Mouse (Mus musculus): ENCODE results near the gene Atp2c2. TPM values are rescaled to one million over a fixed set of nuclear protein-coding genes. Genes with fewer than 3 reads are reported as not detected.
A peak's percentile ranks its signal among the peaks of the same experiment; 100 is the strongest.

The Atp2c2 gene
- polyA plus RNA-seq (2015; fragmentation: Nextera tagmentation; extraction: Ambion mirVana) = 0.26 and 0.69 TPM in 2 replicates

- WGBS = 8% methylated on average over 26 of the region's 26 CpGs
- H3K36me3 ChIP-seq (ENCODE audit: control insufficient read depth, insufficient read depth) = no peaks in the 10 kb centered on the region
- 0 out of 2 replicates have a peak, but pooled peaks have one; percentile 51 for ATAC-seq (replicated peaks; ENCODE audit: extremely low read depth, insufficient read depth, low FRiP score)
- H3K9me3 ChIP-seq (replicated peaks; ENCODE audit: control insufficient read depth, low read length) = no peaks in the 10 kb centered on the region
- no peak within 1 kb of the TSS for H3K9ac ChIP-seq (ENCODE audit: low read length)
- no peak within 1 kb of the TSS for H3K4me3 ChIP-seq (ENCODE audit: low read length)
- peaks cover 2% of the 10 kb centered on the region; the same call in 1 of the 2 replicates for H3K4me1 ChIP-seq (ENCODE audit: control insufficient read depth, insufficient read depth, low read length)
- peak within 1 kb of the TSS; percentile 14; the same call in 1 of the 2 replicates for H3K4me2 ChIP-seq (ENCODE audit: low read depth, low read length)
- H3K27ac ChIP-seq (ENCODE audit: low read length) = no peak within 1 kb of the TSS
- H3K27me3 ChIP-seq (ENCODE audit: control insufficient read depth, insufficient read depth, low read length) = peaks cover 47% of the 10 kb centered on the region
These were observed at the start of gene Atp2c2 for GRCm38 (mm10) chr8:119699549-119700134. Atp2c2 (plus strand) TSS chr8:119700009.

- 44% methylated on average over 2 of the region's 2 CpGs for WGBS
- H3K36me3 ChIP-seq (ENCODE audit: control insufficient read depth, insufficient read depth) = no peaks in the 10 kb centered on the region
- no peaks in the 10 kb centered on the region for H3K4me1 ChIP-seq (ENCODE audit: control insufficient read depth, insufficient read depth, low read length)
- H3K4me2 ChIP-seq (ENCODE audit: low read depth, low read length) = no peak overlapping the region
- H3K27ac ChIP-seq (ENCODE audit: low read length) = no peak overlapping the region
- H3K9me3 ChIP-seq (replicated peaks; ENCODE audit: control insufficient read depth, low read length) = peaks cover 2% of the 10 kb centered on the region
- H3K27me3 ChIP-seq (ENCODE audit: control insufficient read depth, insufficient read depth, low read length) = no peaks in the 10 kb centered on the region; the same call in 1 of the 2 replicates
- no peak overlapping the region for H3K9ac ChIP-seq (ENCODE audit: low read length)
- H3K4me3 ChIP-seq (ENCODE audit: low read length) = no peak overlapping the region
- peak; percentile 23; the same call in 1 of the 2 replicates for ATAC-seq (replicated peaks; ENCODE audit: extremely low read depth, insufficient read depth, low FRiP score)
These were observed 48.5 kb upstream of the Atp2c2 start for GRCm38 (mm10) chr8:119651324-119651723.

GRCm38 (mm10) chr8:119656709-119657464, 42.9 kb upstream of the Atp2c2 start:
- Histone ChIP-seq H3K4me1 (ENCODE audit: control insufficient read depth, insufficient read depth, low read length) (peaks cover 10% of the 10 kb centered on the region), H3K27me3 (ENCODE audit: control insufficient read depth, insufficient read depth, low read length) (no peaks in the 10 kb centered on the region), H3K27ac (ENCODE audit: low read length) (no peak overlapping the region), H3K4me3 (ENCODE audit: low read length) (no peak overlapping the region), H3K36me3 (ENCODE audit: control insufficient read depth, insufficient read depth) (no peaks in the 10 kb centered on the region), H3K4me2 (ENCODE audit: low read depth, low read length) (no peak overlapping the region), H3K9me3 (replicated peaks; ENCODE audit: control insufficient read depth, low read length) (peaks cover 3% of the 10 kb centered on the region; the same call in 1 of the 2 replicates), H3K9ac (ENCODE audit: low read length) (no peak overlapping the region)
- WGBS = 43% methylated on average over 5 of the region's 5 CpGs
- no peak; the same call in 1 of the 2 replicates for ATAC-seq (replicated peaks; ENCODE audit: extremely low read depth, insufficient read depth, low FRiP score)

GRCm38 (mm10) chr8:119661081-119661480, 38.7 kb upstream of the Atp2c2 start:
- no peaks in the 10 kb centered on the region for H3K27me3 ChIP-seq (ENCODE audit: control insufficient read depth, insufficient read depth, low read length)
- H3K36me3 ChIP-seq (ENCODE audit: control insufficient read depth, insufficient read depth) = no peaks in the 10 kb centered on the region
- peak; percentile 63 for ATAC-seq (replicated peaks; ENCODE audit: extremely low read depth, insufficient read depth, low FRiP score)
- no peak overlapping the region for H3K9ac ChIP-seq (ENCODE audit: low read length)
- WGBS = 6% methylated on average over 9 of the region's 9 CpGs
- peaks cover 20% of the 10 kb centered on the region for H3K4me1 ChIP-seq (ENCODE audit: control insufficient read depth, insufficient read depth, low read length)
- no peak overlapping the region for H3K4me2 ChIP-seq (ENCODE audit: low read depth, low read length)
- H3K4me3 ChIP-seq (ENCODE audit: low read length) = no peak overlapping the region
- peaks cover 3% of the 10 kb centered on the region; the same call in 1 of the 2 replicates for H3K9me3 ChIP-seq (replicated peaks; ENCODE audit: control insufficient read depth, low read length)
- no peak overlapping the region; the same call in 1 of the 2 replicates for H3K27ac ChIP-seq (ENCODE audit: low read length)

- 69% methylated on average over 6 of the region's 6 CpGs for WGBS
- ATAC-seq (replicated peaks; ENCODE audit: extremely low read depth, insufficient read depth, low FRiP score) = no peak
- no peak overlapping the region for H3K4me2 ChIP-seq (ENCODE audit: low read depth, low read length)
- H3K4me1 ChIP-seq (ENCODE audit: control insufficient read depth, insufficient read depth, low read length) = peaks cover 27% of the 10 kb centered on the region
- H3K4me3 ChIP-seq (ENCODE audit: low read length) = no peak overlapping the region
- H3K27me3 ChIP-seq (ENCODE audit: control insufficient read depth, insufficient read depth, low read length) = no peaks in the 10 kb centered on the region
- H3K9ac ChIP-seq (ENCODE audit: low read length) = no peak overlapping the region
- H3K9me3 ChIP-seq (replicated peaks; ENCODE audit: control insufficient read depth, low read length) = peaks cover 3% of the 10 kb centered on the region; the same call in 1 of the 2 replicates
- no peaks in the 10 kb centered on the region for H3K36me3 ChIP-seq (ENCODE audit: control insufficient read depth, insufficient read depth)
- H3K27ac ChIP-seq (ENCODE audit: low read length) = no peak overlapping the region
These were observed 37.9 kb upstream of the Atp2c2 start for GRCm38 (mm10) chr8:119661892-119662291.

GRCm38 (mm10) chr8:119663440-119663839, 36.4 kb upstream of the Atp2c2 start:
- H3K27me3 ChIP-seq (ENCODE audit: control insufficient read depth, insufficient read depth, low read length) = no peaks in the 10 kb centered on the region
- no peak overlapping the region for H3K27ac ChIP-seq (ENCODE audit: low read length)
- ATAC-seq (replicated peaks; ENCODE audit: extremely low read depth, insufficient read depth, low FRiP score) = no peak
- no peak overlapping the region for H3K4me2 ChIP-seq (ENCODE audit: low read depth, low read length)
- no peak overlapping the region for H3K4me3 ChIP-seq (ENCODE audit: low read length)
- peaks cover 27% of the 10 kb centered on the region for H3K4me1 ChIP-seq (ENCODE audit: control insufficient read depth, insufficient read depth, low read length)
- H3K9me3 ChIP-seq (replicated peaks; ENCODE audit: control insufficient read depth, low read length) = no peaks in the 10 kb centered on the region
- H3K36me3 ChIP-seq (ENCODE audit: control insufficient read depth, insufficient read depth) = no peaks in the 10 kb centered on the region
- no peak overlapping the region for H3K9ac ChIP-seq (ENCODE audit: low read length)
- WGBS = 70% methylated on average over 11 of the region's 11 CpGs

GRCm38 (mm10) chr8:119665270-119665669, 34.5 kb upstream of the Atp2c2 start:
- H3K27me3 ChIP-seq (ENCODE audit: control insufficient read depth, insufficient read depth, low read length) = no peaks in the 10 kb centered on the region
- no peak overlapping the region for H3K4me3 ChIP-seq (ENCODE audit: low read length)
- H3K4me1 ChIP-seq (ENCODE audit: control insufficient read depth, insufficient read depth, low read length) = peaks cover 30% of the 10 kb centered on the region
- 56% methylated on average over 6 of the region's 6 CpGs for WGBS
- H3K4me2 ChIP-seq (ENCODE audit: low read depth, low read length) = no peak overlapping the region
- H3K27ac ChIP-seq (ENCODE audit: low read length) = no peak overlapping the region
- no peaks in the 10 kb centered on the region for H3K9me3 ChIP-seq (replicated peaks; ENCODE audit: control insufficient read depth, low read length)
- no peak overlapping the region for H3K9ac ChIP-seq (ENCODE audit: low read length)
- H3K36me3 ChIP-seq (ENCODE audit: control insufficient read depth, insufficient read depth) = no peaks in the 10 kb centered on the region
- no peak for ATAC-seq (replicated peaks; ENCODE audit: extremely low read depth, insufficient read depth, low FRiP score)

GRCm38 (mm10) chr8:119666219-119666951, 33.4 kb upstream of the Atp2c2 start, which contains the start of gene Wfdc1:
Wfdc1 (plus strand) TSS chr8:119666365.
- Histone ChIP-seq H3K9ac (ENCODE audit: low read length) (peak within 1 kb of the TSS; percentile 64), H3K4me3 (ENCODE audit: low read length) (peak within 1 kb of the TSS; percentile 30), H3K27ac (ENCODE audit: low read length) (peak within 1 kb of the TSS; percentile 65; the same call in 1 of the 2 replicates), H3K9me3 (replicated peaks; ENCODE audit: control insufficient read depth, low read length) (no peaks in the 10 kb centered on the region), H3K36me3 (ENCODE audit: control insufficient read depth, insufficient read depth) (no peaks in the 10 kb centered on the region), H3K27me3 (ENCODE audit: control insufficient read depth, insufficient read depth, low read length) (no peaks in the 10 kb centered on the region), H3K4me1 (ENCODE audit: control insufficient read depth, insufficient read depth, low read length) (peaks cover 31% of the 10 kb centered on the region), H3K4me2 (ENCODE audit: low read depth, low read length) (peak within 1 kb of the TSS; percentile 55)
- no peak for ATAC-seq (replicated peaks; ENCODE audit: extremely low read depth, insufficient read depth, low FRiP score)
- 12% methylated on average over 14 of the region's 14 CpGs for WGBS

Measured in heart, embryonic 16.5 days (tissue).